Mouse (Mus musculus): ENCODE data around the gene Pck1.

Gene Pck1

DNA sequence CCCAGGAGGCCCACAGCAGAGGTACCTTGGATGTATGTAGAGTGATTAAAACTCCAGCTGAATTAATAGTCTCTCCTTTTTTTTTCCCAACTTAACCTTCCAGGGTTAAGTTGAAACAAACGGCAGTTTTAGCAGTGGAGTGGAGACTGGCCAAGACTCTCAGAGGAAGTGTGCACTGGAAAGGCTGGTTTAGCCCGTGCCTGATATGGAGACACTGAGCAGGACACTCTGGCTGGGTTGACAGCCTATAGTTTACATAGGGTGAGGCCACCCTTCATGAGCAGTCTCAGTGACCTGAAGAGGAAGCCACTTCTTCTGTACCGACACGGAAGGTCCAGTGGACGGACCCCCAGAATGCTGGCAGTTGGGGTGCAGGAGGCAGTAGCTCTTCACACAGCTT lies 1.5 kb upstream of the Pck1 start:
- no peak for DNase-seq (ENCODE audit: low spot score)

DNA sequence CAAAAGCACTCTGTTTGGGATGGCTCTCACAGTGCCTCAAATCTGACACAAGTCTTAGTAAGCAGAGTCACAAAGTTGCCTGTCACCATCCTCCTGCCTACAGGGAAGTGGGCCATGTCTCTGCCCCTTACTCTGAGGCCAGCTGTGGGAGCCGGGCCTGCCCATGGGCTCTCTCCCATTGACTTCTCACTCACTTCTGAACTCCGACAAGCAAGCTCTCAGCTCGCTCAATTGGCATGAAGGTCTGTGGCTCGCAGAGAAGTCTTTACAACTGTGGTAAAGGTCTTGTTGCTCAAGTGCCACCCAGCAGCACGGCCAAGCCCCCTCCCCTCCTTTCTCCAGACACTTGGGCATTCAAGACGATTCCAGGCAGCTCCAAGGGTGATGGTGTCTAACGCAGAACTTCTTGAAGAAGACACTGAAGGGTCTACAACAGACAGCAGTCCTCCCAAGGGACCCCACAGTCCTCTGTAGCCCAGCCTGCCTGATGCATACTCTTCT lies 1.0 kb upstream of the Pck1 start:
- no peak for DNase-seq (ENCODE audit: low spot score)

GRCm38 (mm10) chr2:173153266-173153665 lies 418 bp downstream of the Pck1 start:
- no peak for DNase-seq (ENCODE audit: low spot score)

GRCm38 (mm10) chr2:173154513-173154912 lies 1.7 kb downstream of the Pck1 start:
- no peak for DNase-seq (ENCODE audit: low spot score)

DNA sequence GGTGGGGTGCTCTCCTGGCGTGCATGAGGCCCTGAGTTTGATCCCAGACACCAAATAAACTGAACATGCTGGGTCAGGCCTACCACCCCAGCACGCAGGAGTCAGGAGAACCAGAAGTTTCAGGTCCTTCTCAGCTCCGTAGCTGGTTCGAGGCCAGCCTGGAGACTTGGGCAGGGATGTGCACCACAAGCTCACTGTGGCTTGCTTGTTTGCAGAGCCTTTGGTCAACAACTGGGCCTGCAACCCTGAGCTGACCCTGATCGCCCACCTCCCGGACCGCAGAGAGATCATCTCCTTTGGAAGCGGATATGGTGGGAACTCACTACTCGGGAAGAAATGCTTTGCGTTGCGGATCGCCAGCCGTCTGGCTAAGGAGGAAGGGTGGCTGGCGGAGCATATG lies 2.1 kb downstream of the Pck1 start:
- no peak for DNase-seq (ENCODE audit: low spot score)

- no peak for DNase-seq (ENCODE audit: low spot score)
Observed at GRCm38 (mm10) chr2:173155907-173156306, 3.1 kb downstream of the Pck1 start.

- no peak for DNase-seq (ENCODE audit: low spot score)
Observed at GRCm38 (mm10) chr2:173156923-173157322, 4.1 kb downstream of the Pck1 start.

- no peak for DNase-seq (ENCODE audit: low spot score)
Observed at GRCm38 (mm10) chr2:173157376-173157775, 4.5 kb downstream of the Pck1 start.

- DNase-seq (ENCODE audit: low spot score): no peak
Observed at GRCm38 (mm10) chr2:173157871-173158270, 5.0 kb downstream of the Pck1 start.

DNA sequence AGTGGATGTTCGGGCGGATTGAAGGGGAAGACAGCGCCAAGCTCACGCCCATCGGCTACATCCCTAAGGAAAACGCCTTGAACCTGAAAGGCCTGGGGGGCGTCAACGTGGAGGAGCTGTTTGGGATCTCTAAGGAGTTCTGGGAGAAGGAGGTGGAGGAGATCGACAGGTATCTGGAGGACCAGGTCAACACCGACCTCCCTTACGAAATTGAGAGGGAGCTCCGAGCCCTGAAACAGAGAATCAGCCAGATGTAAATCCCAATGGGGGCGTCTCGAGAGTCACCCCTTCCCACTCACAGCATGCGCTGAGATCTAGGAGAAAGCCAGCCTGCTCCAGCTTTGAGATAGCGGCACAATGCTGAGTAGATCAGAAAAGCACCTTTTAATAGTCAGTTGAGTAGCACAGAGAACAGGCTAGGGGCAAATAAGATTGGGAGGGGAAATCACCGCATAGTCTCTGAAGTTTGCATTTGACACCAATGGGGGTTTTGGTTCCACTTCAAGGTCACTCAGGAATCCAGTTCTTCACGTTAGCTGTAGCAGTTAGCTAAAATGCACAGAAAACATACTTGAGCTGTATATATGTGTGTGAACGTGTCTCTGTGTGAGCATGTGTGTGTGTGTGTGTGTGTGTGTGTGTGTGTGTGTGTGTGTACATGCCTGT lies 5.7 kb downstream of the Pck1 start:
- no peak for DNase-seq (ENCODE audit: low spot score)

DNA sequence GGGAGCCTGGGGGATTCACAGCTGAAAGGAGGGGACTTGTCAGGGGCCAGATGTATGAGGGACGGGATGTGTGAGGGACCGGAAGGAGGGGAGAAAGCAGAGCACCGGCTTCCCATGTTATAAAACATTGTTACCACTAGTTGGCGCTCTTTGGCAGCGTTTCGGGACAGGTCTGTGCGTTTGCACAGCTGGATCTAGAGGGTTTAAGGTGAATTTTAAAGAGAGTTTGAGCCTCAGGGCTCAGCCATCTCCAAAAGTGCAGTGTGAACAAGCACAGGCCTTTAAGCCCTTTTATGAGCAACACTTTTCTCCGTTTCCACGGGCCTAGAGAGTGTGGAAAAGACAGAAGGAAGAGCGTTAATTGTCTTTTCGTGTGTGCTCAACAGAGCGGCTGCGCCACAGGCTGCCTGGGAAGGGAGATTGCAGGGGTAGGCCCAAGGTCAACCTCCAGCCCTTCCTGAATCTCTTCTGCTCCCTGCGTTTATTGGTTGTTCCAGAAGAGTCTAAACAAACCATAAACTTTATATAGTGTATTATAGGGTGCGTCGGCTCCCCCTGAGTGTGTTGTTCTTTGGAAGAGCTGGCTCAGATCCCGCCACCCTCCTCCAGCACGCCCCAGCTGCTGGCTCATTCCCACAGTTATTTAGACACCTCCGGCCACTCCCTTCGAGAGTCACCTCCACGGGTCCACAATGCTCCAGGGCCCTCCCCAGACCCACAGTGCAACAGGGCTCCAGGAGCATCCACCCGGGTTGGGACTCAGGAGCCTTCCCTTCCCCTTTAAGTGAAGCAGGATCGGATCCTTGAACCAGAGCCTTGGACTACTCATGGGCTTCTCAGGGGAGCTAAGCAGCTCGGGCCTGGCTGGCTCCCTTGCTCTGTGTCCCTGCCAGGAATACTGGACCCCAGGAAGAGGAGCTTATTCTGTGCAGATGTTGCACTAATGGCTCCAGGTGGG lies 6.8 kb downstream of the Pck1 start:
- DNase-seq (ENCODE audit: low spot score): peak; percentile 31

DNA sequence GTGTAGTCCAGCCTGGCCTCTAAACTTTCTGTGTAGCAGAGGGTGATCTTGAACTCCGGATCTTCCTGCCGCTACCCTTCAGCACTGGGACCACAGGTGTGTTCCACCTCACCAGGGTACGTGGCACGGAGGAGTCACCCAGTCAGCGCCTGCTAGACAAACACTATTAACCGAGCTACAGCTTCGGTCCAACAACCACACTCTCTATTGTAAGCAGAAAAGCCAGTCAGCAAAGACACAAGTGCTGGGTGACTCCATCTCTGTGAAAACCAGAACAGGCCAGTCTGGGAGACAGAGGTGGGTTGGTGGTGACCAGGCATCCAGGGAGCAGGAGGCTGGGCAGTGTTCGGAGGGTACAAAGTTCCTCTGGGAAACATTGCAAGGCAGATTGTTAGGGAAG lies 10.5 kb downstream of the Pck1 start:
- DNase-seq (ENCODE audit: low spot score): no peak

DNA sequence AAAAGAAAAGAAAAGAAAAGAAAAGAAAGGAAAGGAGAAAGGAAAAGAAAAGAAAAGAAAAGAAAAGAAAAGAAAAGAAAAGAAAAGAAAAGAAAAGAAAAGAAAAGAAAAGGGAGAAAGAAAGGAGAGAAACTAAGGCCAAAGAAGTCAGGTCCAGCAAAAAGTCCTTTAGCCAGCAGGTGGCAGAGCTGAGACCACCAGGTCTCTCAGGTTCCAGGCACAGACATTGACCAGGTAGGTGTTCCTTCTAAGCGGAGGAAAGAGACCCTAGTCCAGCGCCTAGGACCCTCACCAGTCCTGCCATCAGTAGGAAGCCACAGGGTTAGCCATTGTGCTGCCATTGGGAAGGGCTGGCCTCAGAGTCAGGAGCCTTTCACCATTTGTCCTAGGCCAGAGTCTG lies 11.5 kb downstream of the Pck1 start:
- no peak for DNase-seq (ENCODE audit: low spot score)

DNA sequence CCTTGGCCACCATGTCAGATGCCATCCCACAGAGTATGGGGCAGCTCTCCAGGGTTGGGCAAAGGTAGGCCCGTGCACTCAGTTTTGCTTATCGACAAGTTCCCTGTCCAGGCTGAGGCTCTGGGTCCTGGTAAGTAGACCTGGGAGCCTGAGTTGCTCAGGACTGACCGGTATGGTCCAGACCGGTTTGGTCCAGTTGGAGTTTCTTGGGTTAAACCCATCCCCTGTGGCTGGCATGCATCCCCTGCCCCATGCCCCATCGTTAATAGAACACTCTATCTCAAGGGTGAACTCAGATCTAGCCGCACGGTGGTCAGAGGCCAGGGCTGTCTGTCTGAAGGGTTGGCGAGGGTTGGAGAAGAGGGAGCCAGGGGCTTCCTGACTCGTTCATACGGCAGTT lies 12.1 kb downstream of the Pck1 start:
- DNase-seq (ENCODE audit: low spot score): no peak

DNA sequence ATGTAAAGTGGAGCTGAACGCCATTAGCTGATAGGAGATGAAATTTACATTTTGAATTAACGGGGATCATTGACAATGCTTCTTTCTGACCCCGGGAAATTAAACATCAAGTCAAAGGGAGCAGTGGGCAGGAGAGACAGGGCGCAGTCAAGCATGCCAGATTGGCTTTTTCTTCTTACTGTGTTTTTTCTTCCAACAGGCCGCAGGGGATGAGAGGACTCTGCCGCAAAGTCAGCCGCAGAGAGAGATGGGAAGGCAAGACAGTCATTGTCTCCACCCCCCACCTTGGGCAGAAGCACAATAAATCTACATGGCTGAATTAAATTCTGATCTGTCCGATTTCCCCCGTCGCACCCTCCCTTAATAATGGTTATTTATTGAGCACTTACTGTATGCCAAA lies 12.5 kb downstream of the Pck1 start:
- no peak for DNase-seq (ENCODE audit: low spot score)

GRCm38 (mm10) chr2:173168411-173168851 lies 15.6 kb downstream of the Pck1 start:
- no peak for DNase-seq (ENCODE audit: low spot score)

DNA sequence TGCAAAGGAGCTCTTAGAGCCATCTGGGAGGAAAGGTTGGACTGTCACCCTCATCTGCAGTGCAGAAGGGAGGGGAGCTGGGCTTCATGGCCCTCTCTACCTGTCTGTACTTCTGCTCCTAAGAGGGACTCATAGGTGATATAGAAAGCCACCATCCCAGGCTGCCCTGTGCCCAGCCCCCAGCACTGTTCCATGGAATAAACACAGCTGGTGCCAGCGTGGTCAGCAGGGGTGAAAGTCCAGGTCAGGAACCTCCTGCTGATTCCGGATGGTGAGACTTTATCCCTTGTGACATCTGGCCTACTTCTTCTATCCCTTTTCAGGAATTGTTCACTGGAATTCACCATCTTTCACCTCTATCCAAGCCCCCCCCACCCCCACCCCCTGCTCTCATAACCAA lies 17.2 kb downstream of the Pck1 start:
- DNase-seq (ENCODE audit: low spot score): no peak

GRCm38 (mm10) chr2:173170715-173171114 lies 17.9 kb downstream of the Pck1 start:
- DNase-seq (ENCODE audit: low spot score): no peak

DNA sequence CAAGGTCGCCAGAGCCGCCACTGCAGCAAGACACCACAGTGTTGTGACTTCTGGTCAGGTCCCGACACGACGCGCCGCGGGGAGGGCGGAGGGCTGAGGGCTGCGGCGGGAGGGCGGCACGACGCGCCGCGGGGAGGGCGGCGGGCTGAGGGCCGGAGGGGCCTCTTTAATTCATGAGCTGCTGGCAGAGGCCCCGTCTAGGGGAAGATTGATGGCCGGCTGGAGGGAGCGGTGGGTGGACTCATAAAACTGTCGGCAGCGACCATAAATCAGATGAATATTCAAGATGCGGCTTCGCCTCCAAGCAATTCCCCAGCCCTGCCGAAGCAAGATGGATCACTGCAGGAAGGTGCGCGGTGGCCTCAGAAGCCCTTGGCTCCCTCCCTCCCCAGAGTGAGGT lies 18.6 kb downstream of the Pck1 start:
- no peak for DNase-seq (ENCODE audit: low spot score)

DNA sequence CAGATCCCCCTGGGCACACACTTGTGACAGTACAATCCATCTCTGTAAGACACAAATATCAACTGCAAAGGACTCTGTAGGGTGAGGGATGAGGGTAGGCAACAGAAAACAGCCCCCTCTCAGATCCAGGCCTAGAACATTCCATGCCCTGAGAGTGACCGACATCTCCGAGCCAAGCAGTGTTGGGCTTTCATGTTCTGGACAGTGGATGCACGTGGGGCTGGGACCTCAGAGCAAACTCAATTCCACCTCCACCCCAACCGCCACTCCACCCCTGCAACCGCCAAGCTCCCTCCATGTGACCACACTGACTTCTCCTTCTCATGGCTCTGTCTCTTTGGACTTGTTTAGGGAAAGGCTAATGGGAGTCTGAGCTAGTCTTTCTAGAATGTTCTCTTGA lies 19.1 kb downstream of the Pck1 start:
- no peak for DNase-seq (ENCODE audit: low spot score)

DNA sequence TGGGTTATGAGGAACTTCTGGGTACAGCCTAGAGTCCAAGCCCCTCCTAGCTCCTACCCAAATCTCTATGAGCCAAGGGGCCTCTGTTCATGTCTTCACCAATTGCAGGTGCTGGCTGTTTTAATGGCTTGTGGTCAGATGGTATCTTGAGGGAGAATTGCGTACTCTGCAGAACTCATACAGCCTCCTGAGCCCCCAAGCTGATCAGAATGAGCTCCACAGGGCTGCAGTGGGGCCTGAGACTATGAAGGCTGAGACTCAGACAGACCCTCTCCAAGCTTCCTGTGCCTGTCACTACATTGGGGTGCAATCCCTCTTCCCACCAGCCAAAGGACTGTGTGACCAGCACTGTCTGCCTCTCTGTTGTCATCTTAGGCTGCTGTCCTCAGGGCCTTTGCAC lies 19.5 kb downstream of the Pck1 start:
- DNase-seq (ENCODE audit: low spot score): no peak

- DNase-seq (ENCODE audit: low spot score): no peak
Observed at GRCm38 (mm10) chr2:173173008-173173407, 20.2 kb downstream of the Pck1 start.

Measured in c-Kit-positive CD71-positive TER-119-positive erythroid progenitor cells, embryonic 14.5 days (primary cell).